Mouse (Mus musculus): ENCODE measurements around the gene Wdr46. TPM values are rescaled to one million over a fixed set of nuclear protein-coding genes. Genes with fewer than 3 reads are reported as not detected.
"Not testable (repeated sequence)": the region's sequence is repeated elsewhere in the genome, so short reads cannot be mapped to it uniquely, and the experiment has no call there.

Wdr46 gene
- polyA plus RNA-seq, 1 experiment from 2014 or later = 31.8 TPM

- no peak for ATAC-seq (replicated peaks; ENCODE audit: low FRiP score, low TSS enrichment, low read depth)
- WGBS = 59% methylated on average over 19 of the region's 19 CpGs
- Histone ChIP-seq H3K4me3 (ENCODE audit: low read depth, low read length) (peak overlapping the region; percentile 76), H3K27ac (ENCODE audit: low read depth) (no peak overlapping the region), H3K9me3 (ENCODE audit: control insufficient read depth, low read length) (no peaks in the 10 kb centered on the region), H3K4me1 (replicated peaks; ENCODE audit: control insufficient read depth, insufficient read depth, low read length) (peaks cover 15% of the 10 kb centered on the region), H3K9ac (ENCODE audit: low read length) (peak overlapping the region; percentile 65), H3K27me3 (replicated peaks; ENCODE audit: control insufficient read depth, insufficient read depth, low read length) (no peaks in the 10 kb centered on the region), H3K4me2 (ENCODE audit: low read length) (peak overlapping the region; percentile 96), H3K36me3 (ENCODE audit: control insufficient read depth, insufficient read depth, low read length) (peaks cover 53% of the 10 kb centered on the region)
- DNase-seq (ENCODE audit: low spot score) = no peak
These were observed 921 bp downstream of the Wdr46 start for GRCm38 (mm10) chr17:33941381-33941780.

- no peak overlapping the region for H3K4me2 ChIP-seq (ENCODE audit: low read length)
- H3K9ac ChIP-seq (ENCODE audit: low read length) = no peak overlapping the region
- no peak overlapping the region for H3K27ac ChIP-seq (ENCODE audit: low read depth)
- ATAC-seq (replicated peaks; ENCODE audit: low FRiP score, low TSS enrichment, low read depth) (no peak), DNase-seq (ENCODE audit: low spot score) (no peak)
- WGBS = 94% methylated on average over 15 of the region's 15 CpGs
- H3K4me3 ChIP-seq (ENCODE audit: low read depth, low read length) = no peak overlapping the region
- peaks cover 57% of the 10 kb centered on the region for H3K36me3 ChIP-seq (ENCODE audit: control insufficient read depth, insufficient read depth, low read length)
- H3K27me3 ChIP-seq (replicated peaks; ENCODE audit: control insufficient read depth, insufficient read depth, low read length) = no peaks in the 10 kb centered on the region
- no peaks in the 10 kb centered on the region for H3K9me3 ChIP-seq (ENCODE audit: control insufficient read depth, low read length)
- H3K4me1 ChIP-seq (replicated peaks; ENCODE audit: control insufficient read depth, insufficient read depth, low read length) = peaks cover 15% of the 10 kb centered on the region
These were observed 3.0 kb downstream of the Wdr46 start for GRCm38 (mm10) chr17:33943454-33943853.

GRCm38 (mm10) chr17:33947430-33948089 is 7.1 kb downstream of the Wdr46 start:
- Histone ChIP-seq H3K36me3 (ENCODE audit: control insufficient read depth, insufficient read depth, low read length) (peaks cover 69% of the 10 kb centered on the region), H3K9me3 (ENCODE audit: control insufficient read depth, low read length) (no peaks in the 10 kb centered on the region), H3K4me3 (ENCODE audit: low read depth, low read length) (no peak overlapping the region), H3K4me2 (ENCODE audit: low read length) (no peak overlapping the region), H3K9ac (ENCODE audit: low read length) (no peak overlapping the region), H3K4me1 (replicated peaks; ENCODE audit: control insufficient read depth, insufficient read depth, low read length) (peaks cover 20% of the 10 kb centered on the region), H3K27me3 (replicated peaks; ENCODE audit: control insufficient read depth, insufficient read depth, low read length) (no peaks in the 10 kb centered on the region), H3K27ac (ENCODE audit: low read depth) (no peak overlapping the region)
- DNase-seq (ENCODE audit: low spot score) = no peak
- ATAC-seq (replicated peaks; ENCODE audit: low FRiP score, low TSS enrichment, low read depth) = no peak
- 89% methylated on average over 10 of the region's 10 CpGs for whole genome bisulfite sequencing

- no peak overlapping the region for H3K4me2 ChIP-seq (ENCODE audit: low read length)
- DNase-seq (ENCODE audit: low spot score) (no peak), ATAC-seq (replicated peaks; ENCODE audit: low FRiP score, low TSS enrichment, low read depth) (no peak)
- H3K9me3 ChIP-seq (ENCODE audit: control insufficient read depth, low read length) = no peaks in the 10 kb centered on the region
- H3K4me1 ChIP-seq (replicated peaks; ENCODE audit: control insufficient read depth, insufficient read depth, low read length) = peaks cover 27% of the 10 kb centered on the region
- no peak overlapping the region for H3K4me3 ChIP-seq (ENCODE audit: low read depth, low read length)
- H3K9ac ChIP-seq (ENCODE audit: low read length) = no peak overlapping the region
- no peak overlapping the region for H3K27ac ChIP-seq (ENCODE audit: low read depth)
- 84% methylated on average over 22 of the region's 22 CpGs for whole genome bisulfite sequencing
- peaks cover 71% of the 10 kb centered on the region for H3K36me3 ChIP-seq (ENCODE audit: control insufficient read depth, insufficient read depth, low read length)
- H3K27me3 ChIP-seq (replicated peaks; ENCODE audit: control insufficient read depth, insufficient read depth, low read length) = no peaks in the 10 kb centered on the region
These were observed 7.8 kb downstream of the Wdr46 start for GRCm38 (mm10) chr17:33948090-33948904.

- H3K27me3 ChIP-seq (replicated peaks; ENCODE audit: control insufficient read depth, insufficient read depth, low read length) = no peaks in the 10 kb centered on the region
- no peak for DNase-seq (ENCODE audit: low spot score)
- H3K4me1 ChIP-seq (replicated peaks; ENCODE audit: control insufficient read depth, insufficient read depth, low read length) = peaks cover 34% of the 10 kb centered on the region
- no peak overlapping the region for H3K4me2 ChIP-seq (ENCODE audit: low read length)
- no peak overlapping the region for H3K9ac ChIP-seq (ENCODE audit: low read length)
- H3K4me3 ChIP-seq (ENCODE audit: low read depth, low read length) = no peak overlapping the region
- H3K9me3 ChIP-seq (ENCODE audit: control insufficient read depth, low read length) = no peaks in the 10 kb centered on the region
- ATAC-seq (replicated peaks; ENCODE audit: low FRiP score, low TSS enrichment, low read depth) = no peak
- no peak overlapping the region for H3K27ac ChIP-seq (ENCODE audit: low read depth)
- WGBS = 80% methylated on average over 19 of the region's 19 CpGs
- H3K36me3 ChIP-seq (ENCODE audit: control insufficient read depth, insufficient read depth, low read length) = peaks cover 71% of the 10 kb centered on the region
These were observed 8.6 kb downstream of the Wdr46 start for GRCm38 (mm10) chr17:33948905-33949537.

- Histone ChIP-seq H3K36me3 (ENCODE audit: control insufficient read depth, insufficient read depth, low read length) (peaks cover 66% of the 10 kb centered on the region), H3K4me2 (ENCODE audit: low read length) (peak overlapping the region; percentile 82), H3K27ac (ENCODE audit: low read depth) (no peak overlapping the region), H3K4me3 (ENCODE audit: low read depth, low read length) (peak overlapping the region; percentile 45; the same call in 1 of the 2 replicates), H3K27me3 (replicated peaks; ENCODE audit: control insufficient read depth, insufficient read depth, low read length) (no peaks in the 10 kb centered on the region), H3K9me3 (ENCODE audit: control insufficient read depth, low read length) (no peaks in the 10 kb centered on the region), H3K4me1 (replicated peaks; ENCODE audit: control insufficient read depth, insufficient read depth, low read length) (peaks cover 41% of the 10 kb centered on the region), H3K9ac (ENCODE audit: low read length) (no peak overlapping the region)
- ATAC-seq (replicated peaks; ENCODE audit: low FRiP score, low TSS enrichment, low read depth) (no peak; the same call in 1 of the 2 replicates), DNase-seq (ENCODE audit: low spot score) (no peak)
- 78% methylated on average over 10 of the region's 10 CpGs for WGBS
These were observed 9.7 kb downstream of the Wdr46 start for GRCm38 (mm10) chr17:33950131-33950625.

GRCm38 (mm10) chr17:33951021-33951946 is 10.8 kb downstream of the Wdr46 start, which contains the start of gene B3galt4:
B3galt4 (minus strand) TSS chr17:33951488.
- Histone ChIP-seq H3K27me3 (replicated peaks; ENCODE audit: control insufficient read depth, insufficient read depth, low read length) (no peaks in the 10 kb centered on the region), H3K4me2 (ENCODE audit: low read length) (peak within 1 kb of the TSS; percentile 82), H3K9ac (ENCODE audit: low read length) (peak within 1 kb of the TSS; percentile 55), H3K4me1 (replicated peaks; ENCODE audit: control insufficient read depth, insufficient read depth, low read length) (peaks cover 42% of the 10 kb centered on the region), H3K4me3 (ENCODE audit: low read depth, low read length) (peak within 1 kb of the TSS; percentile 45), H3K9me3 (ENCODE audit: control insufficient read depth, low read length) (no peaks in the 10 kb centered on the region), H3K27ac (ENCODE audit: low read depth) (peak within 1 kb of the TSS; percentile 92), H3K36me3 (ENCODE audit: control insufficient read depth, insufficient read depth, low read length) (peaks cover 56% of the 10 kb centered on the region)
- WGBS = under 1% methylated on average over 45 of the region's 45 CpGs
- peak; percentile 91 for DNase-seq (ENCODE audit: low spot score)
- peak; percentile 75 for ATAC-seq (replicated peaks; ENCODE audit: low FRiP score, low TSS enrichment, low read depth)

- not testable (repeated sequence) for ATAC-seq (replicated peaks; ENCODE audit: low FRiP score, low TSS enrichment, low read depth); H3K9ac ChIP-seq (ENCODE audit: low read length); DNase-seq (ENCODE audit: low spot score); H3K9me3 ChIP-seq (ENCODE audit: control insufficient read depth, low read length); H3K27me3 ChIP-seq (replicated peaks; ENCODE audit: control insufficient read depth, insufficient read depth, low read length); H3K27ac ChIP-seq (ENCODE audit: low read depth)
- WGBS = 82% methylated on average over 13 of the region's 13 CpGs
- Histone ChIP-seq H3K36me3 (ENCODE audit: control insufficient read depth, insufficient read depth, low read length) (peaks cover 50% of the 10 kb centered on the region), H3K4me3 (ENCODE audit: low read depth, low read length) (peak overlapping the region; percentile 45), H3K4me2 (ENCODE audit: low read length) (peak overlapping the region; percentile 82), H3K4me1 (replicated peaks; ENCODE audit: control insufficient read depth, insufficient read depth, low read length) (peaks cover 48% of the 10 kb centered on the region)
These were observed 11.6 kb downstream of the Wdr46 start for GRCm38 (mm10) chr17:33952015-33952414.
